Mouse (Mus musculus): ENCODE results near the gene 2310050C09Rik. TPM values are rescaled to one million over a fixed set of nuclear protein-coding genes. Genes with fewer than 3 reads are reported as not detected.

Gene 2310050C09Rik
- polyA plus RNA-seq, 1 experiment from 2014 or later, result not detected

GRCm38 (mm10) chr3:92827108-92827507, 42.9 kb downstream of the 2310050C09Rik start, which contains the start of gene Kprp:
Gene Kprp (minus strand): TSS chr3:92827247.
- Histone ChIP-seq H3K4me2 (ENCODE audit: low read depth, low read length) (no peak within 1 kb of the TSS), H3K4me3 (ENCODE audit: low read length) (no peak within 1 kb of the TSS), H3K4me1 (ENCODE audit: control insufficient read depth, insufficient read depth, low read length) (no peaks in the 10 kb centered on the region), H3K36me3 (ENCODE audit: control insufficient read depth, insufficient read depth) (no peaks in the 10 kb centered on the region), H3K9ac (ENCODE audit: low read length) (no peak within 1 kb of the TSS), H3K27me3 (ENCODE audit: control insufficient read depth, insufficient read depth, low read length) (no peaks in the 10 kb centered on the region), H3K27ac (ENCODE audit: low read length) (no peak within 1 kb of the TSS), H3K9me3 (replicated peaks; ENCODE audit: control insufficient read depth, low read length) (no peaks in the 10 kb centered on the region)
- 11% methylated on average over 1 of the region's 1 CpGs for WGBS
- no peak for ATAC-seq (replicated peaks; ENCODE audit: extremely low read depth, insufficient read depth, low FRiP score)

- no peaks in the 10 kb centered on the region for H3K4me1 ChIP-seq (ENCODE audit: control insufficient read depth, insufficient read depth, low read length)
- H3K4me2 ChIP-seq (ENCODE audit: low read depth, low read length), result no peak overlapping the region
- H3K27ac ChIP-seq (ENCODE audit: low read length), result no peak overlapping the region
- ATAC-seq (replicated peaks; ENCODE audit: extremely low read depth, insufficient read depth, low FRiP score), result no peak
- 20% methylated on average over 1 of the region's 1 CpGs for WGBS
- no peak overlapping the region for H3K4me3 ChIP-seq (ENCODE audit: low read length)
- no peaks in the 10 kb centered on the region for H3K36me3 ChIP-seq (ENCODE audit: control insufficient read depth, insufficient read depth)
- H3K9me3 ChIP-seq (replicated peaks; ENCODE audit: control insufficient read depth, low read length), result no peaks in the 10 kb centered on the region
- no peaks in the 10 kb centered on the region for H3K27me3 ChIP-seq (ENCODE audit: control insufficient read depth, insufficient read depth, low read length)
- no peak overlapping the region for H3K9ac ChIP-seq (ENCODE audit: low read length)
Observed at GRCm38 (mm10) chr3:92825808-92826207, 44.2 kb downstream of the 2310050C09Rik start.

Other genes with a start within 250 kb of the 2310050C09Rik start
- not detected in 2 replicates for gene Lce6a, start 248.6 kb downstream of the 2310050C09Rik start, polyA plus RNA-seq (2015; fragmentation: Nextera tagmentation; extraction: Ambion mirVana)
- gene Lce1a1, start 221.9 kb downstream of the 2310050C09Rik start, polyA plus RNA-seq (2015; fragmentation: Nextera tagmentation; extraction: Ambion mirVana), result not detected in 2 replicates
- gene Lce1b, start 213.3 kb downstream of the 2310050C09Rik start, polyA plus RNA-seq (2015; fragmentation: Nextera tagmentation; extraction: Ambion mirVana), result not detected in 2 replicates
- not detected in 2 replicates for gene Lce1a2, start 199.9 kb downstream of the 2310050C09Rik start, polyA plus RNA-seq (2015; fragmentation: Nextera tagmentation; extraction: Ambion mirVana)
- gene Lce1c, start 191.0 kb downstream of the 2310050C09Rik start, polyA plus RNA-seq (2015; fragmentation: Nextera tagmentation; extraction: Ambion mirVana), result not detected in 2 replicates
- gene Lce1d, start 183.0 kb downstream of the 2310050C09Rik start, polyA plus RNA-seq (2015; fragmentation: Nextera tagmentation; extraction: Ambion mirVana), result not detected in 2 replicates
- not detected in 2 replicates for gene Lce1e, start 161.1 kb downstream of the 2310050C09Rik start, polyA plus RNA-seq (2015; fragmentation: Nextera tagmentation; extraction: Ambion mirVana)
- gene Lce1f, start 149.9 kb downstream of the 2310050C09Rik start, polyA plus RNA-seq (2015; fragmentation: Nextera tagmentation; extraction: Ambion mirVana), result not detected in 2 replicates
- gene Gm38119, start 131.1 kb downstream of the 2310050C09Rik start, polyA plus RNA-seq (2015; fragmentation: Nextera tagmentation; extraction: Ambion mirVana), result not detected in 2 replicates
- gene Lce1g, start 117.9 kb downstream of the 2310050C09Rik start, polyA plus RNA-seq (2015; fragmentation: Nextera tagmentation; extraction: Ambion mirVana), result 0.16 TPM in 1 of 2 replicates, not detected in the other
- not detected in 2 replicates for gene Lce1h, start 105.2 kb downstream of the 2310050C09Rik start, polyA plus RNA-seq (2015; fragmentation: Nextera tagmentation; extraction: Ambion mirVana)
- not detected in 2 replicates for gene Lce1i, start 91.3 kb downstream of the 2310050C09Rik start, polyA plus RNA-seq (2015; fragmentation: Nextera tagmentation; extraction: Ambion mirVana)
- not detected in 2 replicates for gene Lce1j, start 79.7 kb downstream of the 2310050C09Rik start, polyA plus RNA-seq (2015; fragmentation: Nextera tagmentation; extraction: Ambion mirVana)
- gene Lce1k, start 62.3 kb downstream of the 2310050C09Rik start, polyA plus RNA-seq (2015; fragmentation: Nextera tagmentation; extraction: Ambion mirVana), result not detected in 2 replicates
- gene Kprp, start 43.0 kb downstream of the 2310050C09Rik start, polyA plus RNA-seq (2015; fragmentation: Nextera tagmentation; extraction: Ambion mirVana), result 0.08 TPM in 1 of 2 replicates, not detected in the other
- gene Lce1l, start 18.9 kb downstream of the 2310050C09Rik start, polyA plus RNA-seq (2015; fragmentation: Nextera tagmentation; extraction: Ambion mirVana), result not detected in 2 replicates
- not detected in 2 replicates for gene Lce3a, start 56.0 kb upstream of the 2310050C09Rik start, polyA plus RNA-seq (2015; fragmentation: Nextera tagmentation; extraction: Ambion mirVana)
- gene Lce3b, start 62.8 kb upstream of the 2310050C09Rik start, polyA plus RNA-seq (2015; fragmentation: Nextera tagmentation; extraction: Ambion mirVana), result not detected in 2 replicates
- not detected in 2 replicates for gene Lce3c, start 74.3 kb upstream of the 2310050C09Rik start, polyA plus RNA-seq (2015; fragmentation: Nextera tagmentation; extraction: Ambion mirVana)
- gene Lce3d, start 87.2 kb upstream of the 2310050C09Rik start, polyA plus RNA-seq (2015; fragmentation: Nextera tagmentation; extraction: Ambion mirVana), result not detected in 2 replicates
- not detected in 2 replicates for gene Lce3e, start 96.8 kb upstream of the 2310050C09Rik start, polyA plus RNA-seq (2015; fragmentation: Nextera tagmentation; extraction: Ambion mirVana)
- gene Lce3f, start 122.0 kb upstream of the 2310050C09Rik start, polyA plus RNA-seq (2015; fragmentation: Nextera tagmentation; extraction: Ambion mirVana), result not detected in 2 replicates
- 0.28 TPM in 1 of 2 replicates, not detected in the other for gene Crct1, start 145.5 kb upstream of the 2310050C09Rik start, polyA plus RNA-seq (2015; fragmentation: Nextera tagmentation; extraction: Ambion mirVana)
- not detected in 2 replicates for gene Lce1m, start 148.8 kb upstream of the 2310050C09Rik start, polyA plus RNA-seq (2015; fragmentation: Nextera tagmentation; extraction: Ambion mirVana)
- gene Gm4858, start 198.6 kb upstream of the 2310050C09Rik start, polyA plus RNA-seq (2015; fragmentation: Nextera tagmentation; extraction: Ambion mirVana), result not detected in 2 replicates